Mouse (Mus musculus) ovary, postnatal 10 days (tissue): Measurements from ENCODE around the gene Vps13c.

ENCODE experiments used
- DNase-seq: peaks from one replicate; pipeline ENCODE4 v3.0.0; 2022; ENCODE audit warnings: low spot score

Vps13c gene

GRCm38 (mm10) chr9:68022311-68023043 is 182.3 kb downstream of the Vps13c start:
- no peak for DNase-seq

- DNase-seq: no peak
Measured at GRCm38 (mm10) chr9:68028631-68029030, 188.4 kb downstream of the Vps13c start.

DNA sequence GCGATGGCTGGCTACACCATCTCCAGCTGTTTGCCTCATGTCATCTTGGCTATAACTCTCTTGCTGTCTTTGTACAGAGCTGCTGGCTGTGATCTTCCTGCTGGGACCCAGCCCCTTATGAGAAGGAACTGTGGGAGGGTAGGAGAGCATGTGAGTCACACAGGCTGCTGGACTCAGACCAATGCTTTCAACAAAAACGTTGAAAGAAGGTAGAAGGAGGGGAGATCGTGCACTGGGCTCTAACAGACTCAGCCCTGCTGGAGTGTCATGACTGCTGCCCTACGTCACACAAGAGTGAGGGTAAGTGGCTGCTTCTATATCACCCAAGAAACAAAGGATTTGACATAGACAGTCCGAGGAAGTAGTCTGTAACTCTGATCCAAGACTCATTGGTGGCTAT is 193.6 kb downstream of the Vps13c start:
- no peak for DNase-seq
